Comparison of ENCODE assay signal across 7 mouse cellular contexts in the genomic region with DNA sequence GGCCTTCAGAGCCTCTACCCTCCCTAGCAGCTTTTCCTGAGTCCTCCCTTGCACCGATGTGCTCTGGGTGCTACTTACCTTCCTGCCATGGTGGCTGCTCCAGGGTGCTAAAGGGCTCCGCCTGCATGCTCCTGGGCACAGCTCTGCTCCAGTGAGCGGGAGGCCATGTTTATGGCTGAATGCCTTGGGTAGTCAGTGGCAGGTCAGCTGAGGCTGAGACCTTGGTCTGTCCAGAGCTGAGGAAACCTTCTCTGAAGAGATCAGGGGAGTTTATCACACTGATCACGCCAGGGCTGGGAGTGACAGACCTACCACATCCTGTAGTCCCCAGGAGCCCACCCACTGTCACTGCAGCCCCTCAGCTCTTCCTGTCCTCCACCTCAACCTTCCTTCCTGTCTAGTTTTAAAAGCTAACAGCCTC. TPM values are rescaled to one million over a fixed set of nuclear protein-coding genes. Genes with fewer than 3 reads are reported as not detected.
A peak's percentile ranks its signal among the peaks of the same experiment; 100 is the strongest.
DNase-seq lines count a peak whose midpoint lies in the region; ATAC-seq and TF ChIP-seq lines count a peak whose summit lies in the region.

A gene (minus strand): TSS at position 382 of the 421 bp plus-strand sequence.

- no peak for TF ChIP-seq CTCF in layer of hippocampus, adult 2 months (conservative IDR thresholded peaks at IDR 0.05)

- no peaks in the 10 kb centered on the region for H3K9me3 ChIP-seq in neural tube, embryonic 13.5 days
- no peaks in the 10 kb centered on the region for H3K9me3 ChIP-seq in hindbrain, embryonic 16.5 days (ENCODE audit: control insufficient read depth, low read length)
- no peaks in the 10 kb centered on the region for H3K9me3 ChIP-seq in liver, embryonic 16.5 days (replicated peaks; ENCODE audit: control insufficient read depth, low read length)

- no peak within 1 kb of the TSS for H3K9ac ChIP-seq in neural tube, embryonic 13.5 days
- no peak within 1 kb of the TSS for H3K9ac ChIP-seq in hindbrain, embryonic 16.5 days (ENCODE audit: low read depth, low read length)
- no peak within 1 kb of the TSS for H3K9ac ChIP-seq in liver, embryonic 16.5 days (ENCODE audit: low read depth, low read length)

- H3K4me1 ChIP-seq in neural tube, embryonic 13.5 days (replicated peaks), result no peaks in the 10 kb centered on the region
- H3K4me1 ChIP-seq in hindbrain, embryonic 16.5 days (ENCODE audit: control insufficient read depth, insufficient read depth, low read depth, low read length), result no peaks in the 10 kb centered on the region; the same call in 1 of the 2 replicates
- peaks cover 5% of the 10 kb centered on the region; the same call in 1 of the 2 replicates for H3K4me1 ChIP-seq in liver, embryonic 16.5 days (ENCODE audit: control insufficient read depth, low read depth, low read length)

- H3K4me2 ChIP-seq in neural tube, embryonic 13.5 days, result no peak within 1 kb of the TSS
- H3K4me2 ChIP-seq in hindbrain, embryonic 16.5 days (ENCODE audit: low read length), result no peak within 1 kb of the TSS
- H3K4me2 ChIP-seq in liver, embryonic 16.5 days (ENCODE audit: low read depth, low read length), result no peak within 1 kb of the TSS

- no peak for DNase-seq in neural tube, embryonic 10.5 days (ENCODE audit: extremely low spot score, low spot score)
- peak; percentile 66 to 74 for DNase-seq in thymus, postnatal 36 days
- no peak for DNase-seq in layer of hippocampus, adult 2 months (ENCODE audit: low spot score in 2 of 2)
- DNase-seq in right cerebral cortex, postnatal 25 days, result no peak

- 81% methylated on average over 4 of the region's 4 CpGs for WGBS in neural tube, embryonic 13.5 days
- WGBS in hindbrain, embryonic 16.5 days, result 75% methylated on average over 4 of the region's 4 CpGs
- 20% methylated on average over 4 of the region's 4 CpGs for WGBS in liver, embryonic 16.5 days (ENCODE audit: insufficient replicate concordance)

- H3K4me3 ChIP-seq in neural tube, embryonic 13.5 days, result no peak within 1 kb of the TSS
- H3K4me3 ChIP-seq in hindbrain, embryonic 16.5 days (ENCODE audit: low read length), result no peak within 1 kb of the TSS
- H3K4me3 ChIP-seq in liver, embryonic 16.5 days (ENCODE audit: low read depth, low read length), result no peak within 1 kb of the TSS
- H3K4me3 ChIP-seq in layer of hippocampus, adult 2 months, result no peak within 1 kb of the TSS

- H3K27me3 ChIP-seq in neural tube, embryonic 13.5 days, result no peaks in the 10 kb centered on the region
- H3K27me3 ChIP-seq in hindbrain, embryonic 16.5 days (replicated peaks; ENCODE audit: control insufficient read depth, insufficient read depth, low read length), result no peaks in the 10 kb centered on the region
- H3K27me3 ChIP-seq in liver, embryonic 16.5 days (ENCODE audit: control insufficient read depth, insufficient read depth, low read depth, low read length), result no peaks in the 10 kb centered on the region

- H3K27ac ChIP-seq in neural tube, embryonic 13.5 days (replicated peaks), result no peak within 1 kb of the TSS; the same call in 1 of the 2 replicates
- no peak within 1 kb of the TSS; the same call in 1 of the 2 replicates for H3K27ac ChIP-seq in hindbrain, embryonic 16.5 days (ENCODE audit: low read depth, low read length)
- no peak within 1 kb of the TSS for H3K27ac ChIP-seq in liver, embryonic 16.5 days (ENCODE audit: low read length)
- no peak within 1 kb of the TSS for H3K27ac ChIP-seq in layer of hippocampus, adult 2 months

- H3K36me3 ChIP-seq in neural tube, embryonic 13.5 days, result peaks cover 40% of the 10 kb centered on the region
- H3K36me3 ChIP-seq in hindbrain, embryonic 16.5 days (ENCODE audit: control insufficient read depth, insufficient read depth, low read length), result peaks cover 27% of the 10 kb centered on the region
- peaks cover 17% of the 10 kb centered on the region for H3K36me3 ChIP-seq in liver, embryonic 16.5 days (ENCODE audit: control insufficient read depth, insufficient read depth)

- peak; percentile 64; the same call in 1 of the 2 replicates for ATAC-seq in neural tube, embryonic 13.5 days (ENCODE audit: low read depth)
- peak; percentile 19 for ATAC-seq in hindbrain, embryonic 16.5 days
- ATAC-seq in liver, embryonic 16.5 days (ENCODE audit: low read depth), result peak; percentile 38

RNA-seq across cellular contexts. Expression of the gene that starts here (rescaled TPM):
- polyA plus RNA-seq in neural tube, embryonic 13.5 days (2015; fragmentation: Nextera tagmentation; extraction: Ambion mirVana), result 0.95 and 0.98 TPM in 2 replicates
- 0.70 and 1.1 TPM in 2 replicates for polyA plus RNA-seq in hindbrain, embryonic 16.5 days (2015; fragmentation: Nextera tagmentation; extraction: Ambion mirVana)
- polyA plus RNA-seq in liver, embryonic 16.5 days (2015; fragmentation: Nextera tagmentation; extraction: Ambion mirVana), result 0.37 TPM in 2 replicates
- total RNA-seq in layer of hippocampus, adult 2 months (2021), result 1 to 10 TPM; 1.6 to 2.5 TPM

Comparison
In these comparisons a context has a peak if more than half of its experiments do, and no peak if none do; other contexts are left out.
1. Peak in ATAC-seq in neural tube, embryonic 13.5 days; RNA of the gene not detected or under 1 TPM.
2. Peak in ATAC-seq in liver, embryonic 16.5 days; RNA of the gene not detected or under 1 TPM.
3. DNase-seq: peak in thymus, postnatal 36 days (2 of 2); none in neural tube, embryonic 10.5 days (single experiment), layer of hippocampus, adult 2 months (0 of 2) and right cerebral cortex, postnatal 25 days (single experiment).
4. Peak in every context shown above with its lines, with median percentiles within 50 percentile points of each other: ATAC-seq.